Mouse (Mus musculus) B cell, adult 2 months (primary cell): ENCODE data around the gene Slc9a8.

Source experiments
- DNase-seq, 2 experiments: peaks; one replicate each; pipeline ENCODE4 v3.0.0; 2022

Slc9a8 gene

GRCm38 (mm10) chr2:167450647-167451046 is 29.1 kb downstream of the Slc9a8 start:
- DNase-seq = no peak

- DNase-seq = no peak
Observed at GRCm38 (mm10) chr2:167453814-167454213, 32.3 kb downstream of the Slc9a8 start.

- no peak for DNase-seq
Observed at GRCm38 (mm10) chr2:167456361-167457020, 35.0 kb downstream of the Slc9a8 start.

- DNase-seq = no peak
Observed at GRCm38 (mm10) chr2:167457213-167457612, 35.7 kb downstream of the Slc9a8 start.

DNA sequence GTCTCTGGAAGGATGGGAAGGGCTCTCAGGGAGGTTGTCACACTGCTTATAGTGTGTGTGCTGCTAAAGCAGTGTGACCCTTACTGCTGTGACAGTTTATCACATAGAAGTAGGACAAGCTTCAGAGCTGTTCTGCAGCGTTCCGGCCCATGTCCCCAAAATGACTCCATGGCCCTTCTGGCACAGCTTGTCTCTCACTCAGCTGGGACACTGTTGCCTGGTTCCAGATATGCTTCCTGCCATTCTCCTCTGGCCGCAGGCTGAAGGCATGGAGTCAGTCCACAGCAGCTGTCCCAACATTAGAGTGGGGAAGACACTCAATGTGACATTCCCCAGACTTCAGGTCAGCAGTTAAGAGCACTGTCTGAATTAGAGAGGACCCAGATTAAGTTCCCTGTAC is 37.0 kb downstream of the Slc9a8 start:
- no peak for DNase-seq

DNA sequence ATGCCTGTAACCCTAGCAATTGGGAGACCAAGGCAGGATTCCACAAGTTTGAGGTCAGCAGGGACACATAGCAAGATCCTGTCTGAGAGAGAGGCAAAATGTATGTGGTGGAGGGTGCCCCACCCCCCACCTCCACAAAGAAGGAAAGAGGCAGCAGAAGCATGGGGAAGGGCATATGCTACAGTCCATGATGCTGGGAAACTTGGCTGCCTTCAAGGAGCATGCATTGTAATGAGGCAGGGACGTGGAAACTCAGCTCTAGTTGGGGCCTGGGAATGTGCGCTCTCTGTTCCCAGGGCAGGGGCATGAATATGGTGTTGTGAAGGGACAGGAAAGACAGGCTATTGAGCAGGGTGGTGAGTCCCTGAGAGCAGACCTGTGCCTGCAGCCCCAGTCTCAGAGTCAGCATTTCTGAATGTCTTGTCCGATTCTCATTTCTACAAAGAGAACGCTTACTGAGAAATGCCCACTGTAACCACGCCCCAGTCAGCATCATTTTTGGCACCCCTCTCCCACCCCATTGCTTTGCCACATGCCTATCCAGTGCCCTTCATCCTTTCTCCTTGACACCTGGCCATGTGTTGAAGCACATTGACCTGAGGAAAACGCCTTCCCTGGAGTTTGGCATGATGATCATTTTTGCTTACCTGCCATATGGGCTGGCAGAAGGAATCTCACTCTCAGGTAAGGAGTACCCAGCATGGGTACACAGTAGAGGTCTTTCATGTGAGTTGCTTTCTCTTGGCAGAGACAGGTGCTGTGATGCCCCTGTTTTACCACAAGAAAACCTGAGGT is 37.8 kb downstream of the Slc9a8 start:
- DNase-seq = no peak

GRCm38 (mm10) chr2:167462954-167463353 is 41.4 kb downstream of the Slc9a8 start:
- peak; percentile 66 to 68 for DNase-seq

GRCm38 (mm10) chr2:167463802-167464201 is 42.3 kb downstream of the Slc9a8 start:
- no peak for DNase-seq

DNA sequence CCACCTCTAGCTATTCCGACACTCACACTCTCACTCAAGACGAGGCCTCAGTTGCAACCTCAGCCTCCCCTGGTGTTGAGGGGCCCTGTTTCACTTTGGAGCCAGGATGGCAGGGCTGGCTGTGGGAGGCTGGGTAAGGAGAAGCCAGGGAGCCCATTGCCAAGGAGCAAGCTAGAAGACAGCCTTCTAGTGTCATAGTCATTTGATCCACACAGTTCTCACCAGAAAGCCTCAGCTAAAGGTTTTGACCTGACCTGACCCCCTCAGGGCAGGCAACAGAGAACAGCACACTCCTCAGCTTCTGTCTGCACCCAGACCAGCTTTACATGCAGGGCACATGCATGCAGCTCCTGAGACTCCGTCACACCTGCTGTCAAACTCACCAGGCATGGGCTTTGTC is 44.4 kb downstream of the Slc9a8 start:
- DNase-seq = no peak

DNA sequence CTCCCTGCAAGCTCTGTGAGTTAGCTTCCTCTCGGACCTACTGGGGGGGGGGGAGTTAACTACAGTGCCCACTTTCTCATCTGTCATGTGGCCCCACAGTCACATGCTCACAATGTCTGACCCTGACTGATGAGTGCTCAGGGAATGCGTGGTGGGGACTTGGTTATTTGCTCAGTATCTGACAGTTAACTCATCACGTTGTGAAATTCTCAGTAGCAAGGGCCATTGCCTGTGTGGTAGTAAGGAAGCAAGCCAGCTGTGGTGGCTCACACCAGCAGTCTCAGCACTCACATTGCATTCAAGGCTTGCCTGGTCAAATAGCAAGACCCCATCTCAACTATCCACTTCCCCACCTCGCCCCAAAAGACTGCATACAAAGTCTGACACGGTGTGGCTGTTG is 45.7 kb downstream of the Slc9a8 start:
- no peak for DNase-seq

DNA sequence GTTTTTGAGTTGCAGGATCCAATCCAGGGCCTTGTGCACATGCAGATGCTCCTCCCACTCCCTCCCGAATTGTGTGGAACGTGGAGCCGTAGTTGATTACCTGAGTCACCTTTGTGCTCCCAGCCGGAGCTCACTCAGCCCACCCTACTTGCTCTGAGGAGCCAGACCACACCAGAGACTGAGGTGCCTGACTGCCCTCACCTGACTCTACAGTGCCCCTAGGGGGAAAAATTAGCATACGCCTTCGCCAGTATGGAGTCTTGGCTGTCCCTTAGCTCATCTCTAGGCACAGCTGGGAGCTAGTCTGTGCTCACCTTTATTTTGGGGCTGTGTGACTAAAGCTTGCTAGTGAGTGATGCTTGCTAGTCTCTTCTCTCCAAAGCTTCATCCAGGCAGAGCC is 46.9 kb downstream of the Slc9a8 start:
- peak; percentile 28 to 31 for DNase-seq

- DNase-seq = no peak
Observed at GRCm38 (mm10) chr2:167470611-167471010, 49.1 kb downstream of the Slc9a8 start.

GRCm38 (mm10) chr2:167471585-167471984 is 50.1 kb downstream of the Slc9a8 start:
- no peak for DNase-seq

- no peak for DNase-seq
Observed at GRCm38 (mm10) chr2:167474218-167474617, 52.7 kb downstream of the Slc9a8 start.

DNA sequence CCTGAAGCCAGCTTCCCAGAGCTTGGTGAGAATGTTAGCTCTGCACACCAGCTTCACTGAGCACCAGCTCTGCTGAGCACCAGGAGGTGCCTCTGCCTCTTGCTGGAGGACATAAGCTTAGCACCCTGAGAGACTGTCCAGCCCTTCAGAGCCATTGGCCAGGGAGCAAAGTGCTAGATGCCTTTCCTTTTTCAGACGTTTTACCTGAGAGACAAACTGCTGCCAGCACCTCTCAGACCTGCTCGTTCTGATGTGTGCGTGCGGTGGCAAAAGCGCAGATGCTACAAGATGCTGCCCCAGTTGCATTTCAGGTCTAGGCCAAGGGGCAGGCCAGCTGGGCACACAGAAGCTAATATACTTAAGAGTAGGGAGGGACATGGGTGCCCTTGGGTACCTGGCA is 54.1 kb downstream of the Slc9a8 start:
- no peak for DNase-seq

DNA sequence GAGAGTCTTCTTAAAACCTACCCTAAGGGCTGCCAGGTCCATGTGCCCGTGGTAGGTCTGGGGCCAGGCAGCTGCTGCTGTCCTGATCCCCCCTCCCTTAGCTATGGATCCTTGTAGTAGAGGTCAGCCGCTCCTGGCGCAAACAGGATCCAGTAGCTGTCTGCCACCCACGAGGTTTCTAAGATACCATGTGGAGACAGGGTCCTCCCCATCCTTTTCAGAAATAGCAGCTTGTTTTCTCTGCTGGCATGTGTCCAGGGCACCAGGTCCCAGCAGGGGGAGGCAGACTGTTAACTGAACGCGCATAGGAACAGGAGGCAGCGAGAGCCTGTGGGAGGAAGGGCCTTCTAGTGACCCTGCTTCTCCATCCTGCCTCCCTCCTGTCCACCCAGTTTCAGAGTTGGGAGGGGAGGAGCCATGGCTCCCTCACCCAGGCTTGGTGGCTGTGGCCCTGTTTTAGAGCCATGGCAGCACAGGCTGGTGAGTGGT is 54.7 kb downstream of the Slc9a8 start:
- no peak for DNase-seq

GRCm38 (mm10) chr2:167476762-167477161 is 55.2 kb downstream of the Slc9a8 start:
- no peak for DNase-seq

GRCm38 (mm10) chr2:167478128-167478527 is 56.6 kb downstream of the Slc9a8 start:
- DNase-seq = no peak

- DNase-seq = no peak
Observed at GRCm38 (mm10) chr2:167479501-167479900, 58.0 kb downstream of the Slc9a8 start.

DNA sequence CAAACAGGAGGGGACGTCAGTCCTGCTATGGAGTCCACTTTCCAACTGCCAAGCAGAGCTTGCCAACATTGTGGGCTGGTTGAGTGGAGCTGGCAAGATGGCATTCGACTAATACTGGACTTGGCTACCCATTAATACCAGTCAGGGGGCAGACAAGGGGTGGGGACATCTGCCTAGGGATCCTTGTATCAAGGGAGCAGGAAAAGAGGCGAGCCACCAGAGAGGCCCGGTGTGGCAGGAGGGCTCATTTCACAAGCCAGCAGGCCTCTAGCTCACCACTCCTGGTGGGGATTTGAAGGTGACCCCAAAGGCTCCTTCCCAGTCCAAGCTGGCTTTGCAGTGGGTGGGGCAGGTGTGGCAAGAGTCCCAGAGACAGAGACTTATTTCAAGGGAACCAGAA is 61.2 kb downstream of the Slc9a8 start:
- DNase-seq = no peak

DNA sequence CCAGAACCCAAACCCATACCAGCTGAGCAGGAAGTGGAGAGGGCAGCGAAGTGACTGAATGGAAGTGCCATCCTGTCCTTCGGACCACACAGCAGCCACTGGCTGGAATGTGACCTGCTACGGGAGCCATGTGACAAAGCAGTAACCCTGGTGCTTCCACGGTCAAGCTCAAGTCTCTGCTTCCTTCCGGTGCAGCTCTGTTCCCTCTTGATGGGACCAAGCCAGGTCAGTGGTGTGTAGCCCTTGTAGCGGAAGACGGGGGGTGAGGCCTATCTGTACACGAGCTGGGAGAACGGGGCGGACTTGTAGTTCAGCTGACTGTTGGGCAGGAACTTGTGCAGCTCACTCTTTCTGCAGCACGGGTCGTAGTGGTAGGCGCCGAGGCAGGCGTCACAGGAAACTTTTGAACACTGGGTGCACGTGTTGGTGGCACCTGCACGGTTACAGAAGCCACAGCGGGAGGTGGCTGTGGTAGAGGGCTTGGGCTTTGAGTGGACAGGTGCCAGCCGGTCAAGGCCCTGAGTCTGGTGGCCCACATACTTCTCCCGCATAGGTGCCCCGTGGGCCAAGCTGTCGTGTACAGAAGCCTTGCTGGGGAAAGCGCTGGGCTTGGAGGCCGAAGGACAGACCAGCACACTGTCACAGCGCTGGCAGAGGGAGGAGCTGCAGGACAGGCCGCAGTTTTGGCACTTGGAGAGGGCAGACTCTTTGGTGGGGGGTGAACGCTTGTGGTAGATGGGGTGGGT is 61.7 kb downstream of the Slc9a8 start:
- DNase-seq = no peak

GRCm38 (mm10) chr2:167483827-167484410 is 62.4 kb downstream of the Slc9a8 start:
- no peak for DNase-seq

- no peak for DNase-seq
Observed at GRCm38 (mm10) chr2:167484932-167485331, 63.4 kb downstream of the Slc9a8 start.
